Mouse (Mus musculus): Measurements from ENCODE around the gene Trafd1.

Gene Trafd1
- long read RNA-seq, experiment 1, transcript Trafd1-201 (12 exons, 2,503 nt) = major isoform, 8 of 17 reads
- long read RNA-seq, experiment 1, partial matches to known transcripts = 4 of 17 reads
- long read RNA-seq, experiment 1, other reads (novel, unspliced or antisense) = 4 of 17 reads
- long read RNA-seq, experiment 2, partial matches to known transcripts = 3 of 13 reads
- long read RNA-seq, experiment 2, other reads (novel, unspliced or antisense) = 7 of 13 reads

- intact Hi-C loops (cut with DNase I) = no loop called here
Measured at GRCm38 (mm10) chr5:121385461-121386119, at the start of gene Trafd1. Trafd1 (minus strand) TSS chr5:121385632.

GRCm38 (mm10) chr5:121428954-121429353 is 43.5 kb upstream of the Trafd1 start:
- intact Hi-C loops (cut with DNase I) = no loop called here

- intact Hi-C loops (cut with DNase I) = no loop called here
Measured at GRCm38 (mm10) chr5:121423297-121423696, 37.9 kb upstream of the Trafd1 start.

GRCm38 (mm10) chr5:121422787-121423186 is 37.4 kb upstream of the Trafd1 start:
- intact Hi-C loops (cut with DNase I) = no loop called here

GRCm38 (mm10) chr5:121420721-121421120 is 35.3 kb upstream of the Trafd1 start:
- intact Hi-C loops (cut with DNase I) = no loop called here

GRCm38 (mm10) chr5:121410975-121411374 is 25.5 kb upstream of the Trafd1 start:
- intact Hi-C loops (cut with DNase I) = no loop called here

GRCm38 (mm10) chr5:121407856-121408255 is 22.4 kb upstream of the Trafd1 start:
- intact Hi-C loops (cut with DNase I) = no loop called here

GRCm38 (mm10) chr5:121400849-121401248 is 15.4 kb upstream of the Trafd1 start:
- intact Hi-C loops (cut with DNase I) = no loop called here

GRCm38 (mm10) chr5:121400064-121400463 is 14.6 kb upstream of the Trafd1 start:
- intact Hi-C loops (cut with DNase I) = no loop called here

- intact Hi-C loops (cut with DNase I) = no loop called here
Measured at GRCm38 (mm10) chr5:121399540-121399939, 14.1 kb upstream of the Trafd1 start.

- intact Hi-C loops (cut with DNase I) = no loop called here
Measured at GRCm38 (mm10) chr5:121398965-121399462, 13.6 kb upstream of the Trafd1 start.

- intact Hi-C loops (cut with DNase I) = no loop called here
Measured at GRCm38 (mm10) chr5:121398146-121398964, 12.9 kb upstream of the Trafd1 start.

GRCm38 (mm10) chr5:121397187-121398145 is 12.0 kb upstream of the Trafd1 start, which contains the start of gene Naa25:
Naa25 (plus strand) TSS chr5:121397936.
- intact Hi-C loops (cut with DNase I) = no loop called here

- intact Hi-C loops (cut with DNase I) = no loop called here
Measured at GRCm38 (mm10) chr5:121395621-121396020, 10.2 kb upstream of the Trafd1 start.

- intact Hi-C loops (cut with DNase I) = no loop called here
Measured at GRCm38 (mm10) chr5:121393402-121393801, 8.0 kb upstream of the Trafd1 start.

GRCm38 (mm10) chr5:121392667-121393380 is 7.4 kb upstream of the Trafd1 start:
- intact Hi-C loops (cut with DNase I) = no loop called here

- intact Hi-C loops (cut with DNase I) = no loop called here
Measured at GRCm38 (mm10) chr5:121389691-121390090, 4.3 kb upstream of the Trafd1 start.

GRCm38 (mm10) chr5:121389106-121389505 is 3.7 kb upstream of the Trafd1 start:
- intact Hi-C loops (cut with DNase I) = no loop called here

GRCm38 (mm10) chr5:121387126-121387525 is 1.7 kb upstream of the Trafd1 start:
- intact Hi-C loops (cut with DNase I) = no loop called here

Measured in adrenal gland (tissue).